Mouse (Mus musculus) heart, embryonic 12.5 days (tissue): Measurements from ENCODE around the gene Ccdc125. TPM values are rescaled to one million over a fixed set of nuclear protein-coding genes. Genes with fewer than 3 reads are reported as not detected.
A peak's percentile ranks its signal among the peaks of the same experiment; 100 is the strongest.

Experiments
- ATAC-seq: fragments of 200-750 bp; cut with Nextera tagmentation; 2 replicates; pipeline ENCODE4 v1.8.0; 2017; ENCODE audit warnings: moderate TSS enrichment, moderate library complexity; ENCODE audit not compliant: insufficient number of reproducible peaks, low FRiP score
- H3K27ac ChIP-seq: fragments of 300-500 bp; sonication (generic); 2 replicates; pipeline ENCODE4 v1.5.1; 2016; ENCODE audit warnings: mild to moderate bottlenecking, moderate library complexity; ENCODE audit not compliant: poor library complexity, severe bottlenecking
- H3K27me3 ChIP-seq: fragments of 300-500 bp; sonication (generic); replicated peaks from 2 replicates; pipeline ENCODE4 v1.6.1; 2016; ENCODE audit warnings: mild to moderate bottlenecking, moderate library complexity
- H3K36me3 ChIP-seq: fragments of 300-500 bp; sonication (generic); 2 replicates; pipeline ENCODE4 v1.6.1; 2016; ENCODE audit warnings: mild to moderate bottlenecking, moderate library complexity
- H3K4me1 ChIP-seq: fragments of 300-500 bp; sonication (generic); replicated peaks from 2 replicates; pipeline ENCODE4 v1.6.1; 2016; ENCODE audit warnings: mild to moderate bottlenecking
- H3K4me2 ChIP-seq: fragments of 300-500 bp; sonication (generic); 2 replicates; pipeline ENCODE4 v1.6.1; 2016; ENCODE audit warnings: mild to moderate bottlenecking, moderate library complexity
- H3K4me3 ChIP-seq: fragments of 300-500 bp; sonication (generic); 2 replicates; pipeline ENCODE4 v1.5.1; 2016; ENCODE audit warnings: mild to moderate bottlenecking
- H3K9ac ChIP-seq: fragments of 300-500 bp; sonication (generic); 2 replicates; pipeline ENCODE4 v1.6.1; 2016; ENCODE audit warnings: mild to moderate bottlenecking, moderate library complexity
- H3K9me3 ChIP-seq: fragments of 300-500 bp; sonication (generic); replicated peaks from 2 replicates; pipeline ENCODE4 v1.6.1; 2016; ENCODE audit warnings: mild to moderate bottlenecking, moderate library complexity
- WGBS: fragments of 180-500 bp; shearing (Covaris S2); methylation state at CpG from one replicate; pipeline ENCODE4 v1.1.7; 2016; 5-methylcytosine and 5-hydroxymethylcytosine counted together
- polyA plus RNA-seq: library from polyadenylated mRNA; unstranded; fragments of >200 nt; fragmentation: Nextera tagmentation; extraction: Ambion mirVana; gene quantifications from 2 replicates; pipeline ENCODE4 v1.2.1, GENCODE M21; 2016

The Ccdc125 gene
- polyA plus RNA-seq, 1 experiment from 2014 or later, result 4.6 TPM

GRCm38 (mm10) chr13:100743346-100744035, 74.0 kb downstream of the Ccdc125 start:
- 58% methylated on average over 11 of the region's 11 CpGs for WGBS
- peak overlapping the region; percentile 99 for H3K27ac ChIP-seq
- peak overlapping the region; percentile 88; the same call in 1 of the 2 replicates for H3K9ac ChIP-seq
- peak; percentile 16 for ATAC-seq
- peak overlapping the region; percentile 65 for H3K4me2 ChIP-seq
- peak overlapping the region; percentile 90 for H3K4me3 ChIP-seq
- H3K4me1 ChIP-seq, result peaks cover 12% of the 10 kb centered on the region
- H3K36me3 ChIP-seq, result peaks cover 16% of the 10 kb centered on the region
- no peaks in the 10 kb centered on the region for H3K27me3 ChIP-seq
- no peaks in the 10 kb centered on the region for H3K9me3 ChIP-seq

- peak within 1 kb of the TSS; percentile 88 for H3K9ac ChIP-seq
- H3K27ac ChIP-seq, result peak within 1 kb of the TSS; percentile 99
- H3K4me3 ChIP-seq, result peak within 1 kb of the TSS; percentile 90
- no peaks in the 10 kb centered on the region for H3K27me3 ChIP-seq
- peak within 1 kb of the TSS; percentile 65 for H3K4me2 ChIP-seq
- WGBS, result under 1% methylated on average over 52 of the region's 52 CpGs
- ATAC-seq, result peak; percentile 95
- H3K4me1 ChIP-seq, result peaks cover 12% of the 10 kb centered on the region
- no peaks in the 10 kb centered on the region for H3K9me3 ChIP-seq
- H3K36me3 ChIP-seq, result peaks cover 9% of the 10 kb centered on the region; the same call in 1 of the 2 replicates
Observed at GRCm38 (mm10) chr13:100744036-100744744, 74.7 kb downstream of the Ccdc125 start, which contains the start of gene Mrps36. Mrps36 (minus strand) TSS chr13:100744659.

DNA sequence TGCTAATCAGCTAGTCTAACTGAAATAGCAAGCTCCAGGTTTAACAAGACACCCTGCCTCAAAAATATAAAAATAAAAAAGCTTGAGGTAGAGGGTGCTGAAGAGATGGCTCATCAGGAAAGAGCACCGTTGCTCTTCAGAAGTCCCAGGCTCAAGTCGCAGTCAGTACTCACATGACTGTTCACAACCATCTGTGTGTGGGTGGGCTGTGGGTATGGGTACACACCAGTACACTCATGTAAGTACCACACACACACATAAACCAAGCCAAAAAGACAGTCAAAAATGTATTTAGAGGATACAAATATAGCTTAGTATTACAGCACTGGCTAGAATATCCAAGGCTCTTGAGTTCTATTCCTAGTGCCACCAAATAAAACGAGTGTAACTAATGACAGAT, 76.6 kb downstream of the Ccdc125 start:
- Histone ChIP-seq H3K27me3 (no peaks in the 10 kb centered on the region), H3K4me3 (no peak overlapping the region), H3K9me3 (no peaks in the 10 kb centered on the region), H3K36me3 (no peaks in the 10 kb centered on the region), H3K9ac (no peak overlapping the region), H3K4me1 (peaks cover 12% of the 10 kb centered on the region), H3K27ac (no peak overlapping the region), H3K4me2 (no peak overlapping the region)
- no peak for ATAC-seq
- 82% methylated on average over 3 of the region's 3 CpGs for WGBS

Other genes with a start within 250 kb of the Ccdc125 start
- gene Naip1, start 216.8 kb upstream of the Ccdc125 start, polyA plus RNA-seq, result not detected in 2 replicates
- 53.3 and 56.2 TPM in 2 replicates for gene Gtf2h2, start 177.1 kb upstream of the Ccdc125 start, polyA plus RNA-seq
- gene Ocln, start 117.0 kb upstream of the Ccdc125 start, polyA plus RNA-seq, result 1.5 and 1.6 TPM in 2 replicates
- 3.6 and 4.4 TPM in 2 replicates for gene Marveld2, start 52.7 kb upstream of the Ccdc125 start, polyA plus RNA-seq
- gene Ak6, start 18.7 kb upstream of the Ccdc125 start, polyA plus RNA-seq, result 216 and 219 TPM in 2 replicates
- gene Rad17, start 18.7 kb upstream of the Ccdc125 start, polyA plus RNA-seq, result 27.3 and 28.7 TPM in 2 replicates
- 9.7 and 11.3 TPM in 2 replicates for gene Taf9, start 18.1 kb upstream of the Ccdc125 start, polyA plus RNA-seq
- 76.6 and 77.0 TPM in 2 replicates for gene Cdk7, start 61.2 kb downstream of the Ccdc125 start, polyA plus RNA-seq
- gene Mrps36, start 74.9 kb downstream of the Ccdc125 start, polyA plus RNA-seq, result 256 TPM in 2 replicates
- 21.8 and 24.0 TPM in 2 replicates for gene Cenph, start 106.2 kb downstream of the Ccdc125 start, polyA plus RNA-seq
- 214 and 218 TPM in 2 replicates for gene Ccnb1, start 116.9 kb downstream of the Ccdc125 start, polyA plus RNA-seq
- 43.1 and 44.8 TPM in 2 replicates for gene Slc30a5, start 163.7 kb downstream of the Ccdc125 start, polyA plus RNA-seq